Mouse (Mus musculus) small intestine, adult 2 months (tissue): Measurements from ENCODE around the gene Sult2b1.

Source experiments
- CTCF ChIP-seq: fragments of 200-500 bp; IDR thresholded peaks from 2 replicates; pipeline ENCODE4 v1.5.1; 2012; ENCODE audit warnings: low read depth, mild to moderate bottlenecking, control low read depth, inconsistent platforms, low read length, moderate library complexity, mixed read lengths; ENCODE audit not compliant: insufficient replicate concordance, insufficient read length; ENCODE audit errors: extremely low read depth
- POLR2A ChIP-seq: fragments of 200-500 bp; IDR thresholded peaks from 2 replicates; pipeline ENCODE4 v1.6.1; 2012; ENCODE audit warnings: low read depth, mild to moderate bottlenecking, control low read depth, inconsistent platforms, low read length, moderate library complexity

- TF ChIP-seq CTCF (no peak), POLR2A (no peak)
These were observed 70.5 kb downstream of the Sult2b1 start for GRCm38 (mm10) chr7:45713881-45714520.
